9 mouse cellular contexts compared by ENCODE assay signal in the genomic region with DNA sequence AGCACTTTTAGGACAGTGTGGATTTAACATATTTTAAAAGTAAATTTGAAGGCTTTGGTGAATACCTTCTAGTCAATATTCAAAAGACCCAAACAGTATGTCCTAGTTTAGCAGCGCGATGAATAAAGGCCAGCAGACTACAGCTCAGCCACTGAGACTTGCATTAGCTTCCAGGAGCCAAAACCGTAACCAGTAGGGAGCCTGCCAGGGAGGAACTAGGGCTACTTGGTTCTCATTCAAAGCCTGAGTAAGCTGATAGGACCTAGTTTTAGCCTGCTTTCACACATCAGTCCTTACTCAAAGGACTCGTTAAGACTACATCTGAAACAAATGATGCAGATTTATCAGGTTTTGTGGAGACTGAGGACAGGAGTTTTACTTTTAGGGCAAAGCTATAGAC. TPM values are rescaled to one million over a fixed set of nuclear protein-coding genes. Genes with fewer than 3 reads are reported as not detected.
DNase-seq lines count a peak whose midpoint lies in the region; ATAC-seq lines count a peak whose summit lies in the region.
"Had no signal": no experiment of that assay in that cellular context is flagged by ENCODE, and none has a peak within 500 bp of the region (broad histone marks: within the 10 kb centered on the region; RNA-seq: fewer than 3 reads in every experiment).

No protein-coding gene starts in this region.

- no peak overlapping the region for H3K27ac ChIP-seq in liver, embryonic 11.5 days (ENCODE audit: low read depth, low read length)
- no peak overlapping the region for H3K27ac ChIP-seq in intestine, embryonic 15.5 days
- no peak overlapping the region for H3K27ac ChIP-seq in neural tube, embryonic 13.5 days (replicated peaks)

- no peaks in the 10 kb centered on the region for H3K9me3 ChIP-seq in erythroblast, embryonic 14.5 days (ENCODE audit: control insufficient read depth, low read length)
- no peaks in the 10 kb centered on the region for H3K9me3 ChIP-seq in liver, embryonic 11.5 days (ENCODE audit: control insufficient read depth, low read length)
- no peaks in the 10 kb centered on the region for H3K9me3 ChIP-seq in intestine, embryonic 15.5 days
- no peaks in the 10 kb centered on the region for H3K9me3 ChIP-seq in neural tube, embryonic 13.5 days

- no peak for DNase-seq in liver, embryonic 11.5 days (ENCODE audit: low spot score)
- DNase-seq in liver = no peak
- no peak for DNase-seq in frontal cortex, adult 2 months (ENCODE audit: extremely low spot score in 1 of 2, low spot score in 1 of 2)
- DNase-seq in cerebellum, postnatal 36 days = no peak

- no peaks in the 10 kb centered on the region for H3K27me3 ChIP-seq in erythroblast, embryonic 14.5 days (ENCODE audit: control insufficient read depth)
- H3K27me3 ChIP-seq in liver, embryonic 11.5 days (replicated peaks; ENCODE audit: control insufficient read depth, insufficient read depth, low read length) = no peaks in the 10 kb centered on the region
- H3K27me3 ChIP-seq in intestine, embryonic 15.5 days (replicated peaks) = no peaks in the 10 kb centered on the region
- no peaks in the 10 kb centered on the region for H3K27me3 ChIP-seq in neural tube, embryonic 13.5 days

- no peak overlapping the region for H3K9ac ChIP-seq in liver, embryonic 11.5 days (ENCODE audit: low read depth, low read length)
- peak overlapping the region; percentile 4; the same call in 1 of the 2 replicates for H3K9ac ChIP-seq in intestine, embryonic 15.5 days
- peak overlapping the region; percentile 27; the same call in 1 of the 2 replicates for H3K9ac ChIP-seq in neural tube, embryonic 13.5 days

- peaks cover 45% of the 10 kb centered on the region for H3K4me1 ChIP-seq in erythroblast, embryonic 14.5 days (ENCODE audit: control insufficient read depth)
- H3K4me1 ChIP-seq in liver, embryonic 11.5 days (replicated peaks; ENCODE audit: control insufficient read depth, insufficient read depth, low read length) = peaks cover 10% of the 10 kb centered on the region
- peaks cover 10% of the 10 kb centered on the region; the same call in 1 of the 2 replicates for H3K4me1 ChIP-seq in intestine, embryonic 15.5 days (replicated peaks)
- H3K4me1 ChIP-seq in neural tube, embryonic 13.5 days (replicated peaks) = peaks cover 35% of the 10 kb centered on the region

- WGBS in liver, embryonic 11.5 days = 92% methylated on average over 4 of the region's 4 CpGs
- WGBS in intestine, embryonic 15.5 days = 84% methylated on average over 4 of the region's 4 CpGs
- 80% methylated on average over 4 of the region's 4 CpGs for WGBS in neural tube, embryonic 13.5 days

- ATAC-seq in erythroblast, adult 5-6 weeks (replicated peaks; ENCODE audit: low FRiP score, poor library complexity, severe bottlenecking) = no peak
- no peak for ATAC-seq in liver, embryonic 11.5 days (replicated peaks; ENCODE audit: low FRiP score)
- ATAC-seq in intestine, embryonic 15.5 days = no peak
- ATAC-seq in neural tube, embryonic 13.5 days (ENCODE audit: low read depth) = no peak
- ATAC-seq: inflammation-experienced regulatory T-cells, adult 6 months had no signal

- H3K36me3 ChIP-seq in erythroblast, embryonic 14.5 days (ENCODE audit: control insufficient read depth) = peaks cover 47% of the 10 kb centered on the region
- peaks cover 13% of the 10 kb centered on the region for H3K36me3 ChIP-seq in liver, embryonic 11.5 days (ENCODE audit: control insufficient read depth, insufficient read depth, low read length)
- H3K36me3 ChIP-seq in intestine, embryonic 15.5 days = peaks cover 8% of the 10 kb centered on the region
- peaks cover 15% of the 10 kb centered on the region for H3K36me3 ChIP-seq in neural tube, embryonic 13.5 days

- H3K4me3 ChIP-seq in erythroblast, embryonic 14.5 days (replicated peaks) = peak overlapping the region; percentile 95
- H3K4me3 ChIP-seq in liver, embryonic 11.5 days (ENCODE audit: low read depth, low read length) = no peak overlapping the region
- H3K4me3 ChIP-seq in intestine, embryonic 15.5 days (replicated peaks) = peak overlapping the region; percentile 85; the same call in 1 of the 2 replicates
- no peak overlapping the region for H3K4me3 ChIP-seq in neural tube, embryonic 13.5 days

- H3K4me2 ChIP-seq in liver, embryonic 11.5 days = peak overlapping the region; percentile 6; the same call in 1 of the 2 replicates
- H3K4me2 ChIP-seq in intestine, embryonic 15.5 days (replicated peaks) = peak overlapping the region; percentile 67
- H3K4me2 ChIP-seq in neural tube, embryonic 13.5 days = peak overlapping the region; percentile 71

RNA-seq across cellular contexts. Expression of a gene that starts 2.0 kb away (rescaled TPM):
- 7.4 and 10.2 TPM in 2 replicates for polyA plus RNA-seq in erythroblast, embryonic 14.5 days (2012)
- 25.3 and 42.1 TPM in 2 replicates for total RNA-seq in erythroblast, adult 5-6 weeks (2015; ENCODE audit: low replicate concordance)
- total RNA-seq in erythroblast, adult 5-6 weeks (2017; ENCODE audit: low replicate concordance) = 19.7 and 36.2 TPM in 2 replicates
- 34.4 and 42.5 TPM in 2 replicates for polyA plus RNA-seq in liver, embryonic 11.5 days (2014; fragmentation: Nextera tagmentation; extraction: Ambion mirVana)
- 45.8 and 51.1 TPM in 2 replicates for polyA plus RNA-seq in intestine, embryonic 15.5 days (2015; fragmentation: Nextera tagmentation; extraction: Ambion mirVana)
- polyA plus RNA-seq in neural tube, embryonic 13.5 days (2015; fragmentation: Nextera tagmentation; extraction: Ambion mirVana) = 34.6 and 36.1 TPM in 2 replicates
- polyA plus RNA-seq in frontal cortex, adult 2 months (2012; rRNA removed) = 12.1 and 12.6 TPM in 2 replicates

Comparison
In these comparisons a context has a peak if more than half of its experiments do, and no peak if none do; other contexts are left out.
1. H3K4me3 ChIP-seq: peak in erythroblast, embryonic 14.5 days (single experiment) and intestine, embryonic 15.5 days (single experiment); none in liver, embryonic 11.5 days (single experiment) and neural tube, embryonic 13.5 days (single experiment).
2. H3K4me2 ChIP-seq: peak in every context shown above with its lines; median percentile 71 in neural tube, embryonic 13.5 days; 67 in intestine, embryonic 15.5 days; 6 in liver, embryonic 11.5 days.